Mouse (Mus musculus): ENCODE data around the gene Fip1l1.

DNA sequence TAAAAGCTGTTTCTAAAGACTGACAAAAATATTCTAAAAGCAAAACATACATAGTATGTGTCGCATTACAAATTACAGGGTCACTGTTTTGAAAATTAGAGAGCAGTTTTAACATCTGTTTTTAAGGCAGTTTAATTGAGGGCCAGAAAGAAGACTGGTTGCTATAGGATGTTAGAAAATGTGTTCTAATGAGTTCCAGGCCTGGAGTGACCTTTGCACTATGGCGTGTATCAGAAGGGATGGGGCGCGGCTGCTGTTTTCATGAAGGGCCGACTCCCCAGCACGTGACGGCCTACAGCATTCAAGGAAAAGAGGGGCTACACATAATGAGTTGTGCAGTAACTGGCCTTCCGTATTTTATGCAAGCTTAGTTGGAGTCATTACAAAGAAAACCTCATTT, 57.9 kb downstream of the Fip1l1 start:
- no peak for TF ChIP-seq ZNF384 (IDR thresholded peaks at IDR 0.05; ENCODE audit: low read depth, low read length)
- no peak for TF ChIP-seq ZC3H11A (IDR thresholded peaks at IDR 0.05; ENCODE audit: borderline replicate concordance, low read depth, low read length)
- TF ChIP-seq MAFK (IDR thresholded peaks at IDR 0.05; ENCODE audit: insufficient read depth, low read depth, low read length), result no peak

All from ES-E14 (cell line).